Mouse (Mus musculus): ENCODE results near the gene Sorbs1.

DNA sequence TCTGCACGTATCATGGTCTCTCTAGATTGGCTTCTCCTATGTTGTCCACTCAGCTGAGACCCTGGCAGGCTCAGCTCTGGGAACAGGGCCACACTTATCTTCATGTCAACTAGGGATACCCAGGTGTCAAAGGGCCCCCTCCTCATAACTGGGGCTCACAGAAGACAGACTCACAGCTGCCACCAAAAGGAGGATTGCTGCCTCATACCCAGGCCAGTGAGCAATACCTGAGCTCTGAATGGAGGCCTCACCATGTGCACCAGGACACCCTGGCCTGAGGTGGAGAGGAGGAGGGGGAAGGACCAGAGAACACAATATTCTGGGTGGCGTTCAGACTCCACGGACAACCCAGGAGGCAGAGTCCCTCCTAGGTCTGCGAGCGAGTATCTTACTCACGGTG is 219.8 kb downstream of the Sorbs1 start:
- no peak for TF ChIP-seq POLR2A (IDR thresholded peaks at IDR 0.05; ENCODE audit: insufficient read length, low read depth)
- no peak for TF ChIP-seq USF1 (IDR thresholded peaks at IDR 0.05; ENCODE audit: low read depth)
- TF ChIP-seq TCF3 (IDR thresholded peaks at IDR 0.05; ENCODE audit: insufficient read length, low read depth), result no peak
- no peak for TF ChIP-seq POLR2AphosphoS2 (IDR thresholded peaks at IDR 0.05; ENCODE audit: insufficient read length, low read depth)
- no peak for TF ChIP-seq MAX (IDR thresholded peaks at IDR 0.05; ENCODE audit: low read depth)
- no peak for TF ChIP-seq E2F4 (IDR thresholded peaks at IDR 0.05; ENCODE audit: insufficient read depth)
- no peak for TF ChIP-seq CEBPB (IDR thresholded peaks at IDR 0.05; ENCODE audit: insufficient read depth, poor library complexity, severe bottlenecking)
- no peak for TF ChIP-seq MYOD1 (IDR thresholded peaks at IDR 0.05; ENCODE audit: control insufficient read depth in 1 of 3, insufficient read length in 2 of 3, low read depth in 2 of 3)
- no peak for TF ChIP-seq REST (IDR thresholded peaks at IDR 0.05; ENCODE audit: insufficient read depth, insufficient read length)
- no peak for TF ChIP-seq TCF12 (IDR thresholded peaks at IDR 0.05; ENCODE audit: insufficient read depth, poor library complexity, severe bottlenecking)
- TF ChIP-seq MYOG (IDR thresholded peaks at IDR 0.05; ENCODE audit: control insufficient read depth in 1 of 3, insufficient read depth in 1 of 3, insufficient read length in 2 of 3, low read depth in 2 of 3), result no peak
- TF ChIP-seq SRF (IDR thresholded peaks at IDR 0.05; ENCODE audit: control insufficient read depth, insufficient read length, low read depth), result no peak

All from myocyte (in vitro differentiated cells).